Mouse (Mus musculus): Measurements from ENCODE around the gene Neurod2.

DNA sequence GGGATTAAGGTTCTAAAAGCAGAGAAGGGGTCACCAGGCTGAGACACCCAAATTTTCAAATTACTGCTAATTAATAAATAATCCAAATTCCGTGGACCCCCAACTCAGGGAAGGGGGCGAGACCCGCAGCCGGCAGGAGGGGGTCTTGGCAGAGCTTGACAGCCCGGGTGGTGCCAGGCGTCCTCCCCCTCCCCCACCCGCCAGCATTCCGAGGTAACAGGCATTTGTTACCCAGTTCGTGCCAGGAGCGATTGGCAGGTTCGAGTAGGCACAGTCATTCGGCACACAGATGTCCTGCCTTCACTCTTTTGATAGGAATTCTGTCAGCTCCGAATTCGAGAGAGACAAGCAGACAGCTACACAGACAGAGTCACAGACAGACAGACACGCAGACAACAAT lies 10.3 kb downstream of the Neurod2 start:
- TF ChIP-seq POLR2A (IDR thresholded peaks at IDR 0.05; ENCODE audit: low read depth, low read length) (no peak), CTCF (IDR thresholded peaks at IDR 0.05; ENCODE audit: borderline replicate concordance, insufficient read depth, low read length) (no peak)

Measured in embryonic fibroblast, embryonic 13.5 days (primary cell).